Mouse (Mus musculus): Measurements from ENCODE around the gene Ccpg1.

Ccpg1 gene

DNA sequence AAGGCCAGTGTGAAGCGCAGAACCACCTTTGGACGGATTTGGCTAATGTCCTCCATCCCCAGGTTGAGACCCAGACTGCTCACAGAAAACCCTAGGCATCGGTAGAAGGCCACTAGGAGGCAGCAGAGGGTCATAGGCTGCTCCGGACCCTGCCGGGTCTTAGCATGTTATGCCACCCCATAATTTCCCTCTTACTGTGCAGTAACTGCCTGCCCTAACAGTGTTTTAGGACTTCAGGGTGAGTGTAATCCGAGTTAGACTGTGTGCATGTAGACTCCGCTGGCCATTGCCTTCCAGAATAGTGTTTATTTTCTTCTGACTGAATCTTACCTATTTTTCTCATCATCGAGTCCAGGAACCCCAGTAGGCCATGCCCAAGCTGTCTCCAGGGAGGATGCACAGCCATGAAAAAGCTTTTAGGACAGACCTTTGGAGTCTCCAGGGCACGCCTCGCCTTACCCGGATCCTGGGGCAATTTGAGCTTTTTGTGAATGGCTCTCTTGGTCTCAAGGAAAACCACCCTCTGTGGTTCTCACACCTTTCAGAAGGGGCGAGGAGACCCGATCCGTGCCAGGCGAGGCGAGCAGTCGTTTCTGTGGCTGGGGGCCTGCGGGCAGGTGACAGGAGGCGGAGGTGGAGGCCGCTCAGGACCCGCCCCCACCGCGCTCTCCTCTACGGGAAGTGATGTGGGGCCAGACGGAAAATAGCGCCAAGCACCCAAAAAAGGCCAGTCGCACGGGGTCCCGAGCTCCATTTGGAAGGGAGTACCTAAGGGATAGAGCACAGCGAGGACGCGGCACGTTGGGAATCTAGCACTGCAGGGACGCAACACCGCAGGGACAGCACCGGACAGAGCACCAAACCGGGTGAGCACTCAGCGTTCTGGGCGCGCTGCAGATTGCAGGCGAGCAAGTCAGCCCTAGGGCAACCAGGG, 59.2 kb downstream of the Ccpg1 start, which contains the start of gene Rab27a:
Rab27a (plus strand) TSS at position 709 of the 934 bp plus-strand sequence.
- peak; percentile 57 for DNase-seq (ENCODE audit: extremely low read depth, insufficient read length, low spot score)

DNA sequence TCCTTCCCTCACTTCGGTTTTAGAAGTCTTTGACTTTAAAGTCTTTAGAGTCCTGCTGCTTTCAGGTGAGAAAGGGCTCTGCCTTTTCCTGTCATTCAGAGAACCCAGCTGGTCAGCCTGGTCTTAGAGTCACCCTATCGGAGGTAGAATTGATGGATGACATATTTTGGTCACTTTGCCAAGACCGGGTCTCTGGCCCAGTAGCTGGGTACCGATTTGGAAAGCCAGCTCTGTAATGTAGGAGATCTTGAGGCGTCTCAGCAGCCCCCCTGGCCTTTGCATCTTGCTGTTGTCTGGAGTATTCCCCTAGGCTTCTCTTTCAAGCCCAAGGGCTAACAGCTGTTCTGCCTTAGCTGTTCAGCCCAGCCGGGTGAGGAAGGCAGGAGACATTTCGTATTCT, 60.0 kb downstream of the Ccpg1 start:
- DNase-seq (ENCODE audit: extremely low read depth, insufficient read length, low spot score): no peak

DNA sequence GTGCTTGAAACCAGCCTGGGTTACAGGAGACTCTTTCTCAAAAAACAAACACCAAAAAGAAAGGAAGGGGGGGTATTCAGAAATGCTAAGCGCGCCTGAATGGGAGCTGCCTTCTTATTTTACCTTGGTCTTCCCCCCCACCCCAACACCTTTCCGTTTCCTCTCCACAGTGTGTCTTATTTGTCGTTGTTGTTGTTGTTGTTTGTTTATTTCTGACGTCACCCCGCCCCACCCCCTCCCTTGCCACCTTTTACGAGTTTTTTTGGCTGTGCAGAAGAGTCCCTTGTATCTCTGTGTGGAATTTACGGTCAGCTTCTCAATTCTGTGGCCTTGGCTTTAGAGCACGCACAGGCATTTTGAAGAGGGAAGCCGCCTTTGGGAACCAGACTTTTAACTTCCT, 60.5 kb downstream of the Ccpg1 start:
- no peak for DNase-seq (ENCODE audit: extremely low read depth, insufficient read length, low spot score)

DNA sequence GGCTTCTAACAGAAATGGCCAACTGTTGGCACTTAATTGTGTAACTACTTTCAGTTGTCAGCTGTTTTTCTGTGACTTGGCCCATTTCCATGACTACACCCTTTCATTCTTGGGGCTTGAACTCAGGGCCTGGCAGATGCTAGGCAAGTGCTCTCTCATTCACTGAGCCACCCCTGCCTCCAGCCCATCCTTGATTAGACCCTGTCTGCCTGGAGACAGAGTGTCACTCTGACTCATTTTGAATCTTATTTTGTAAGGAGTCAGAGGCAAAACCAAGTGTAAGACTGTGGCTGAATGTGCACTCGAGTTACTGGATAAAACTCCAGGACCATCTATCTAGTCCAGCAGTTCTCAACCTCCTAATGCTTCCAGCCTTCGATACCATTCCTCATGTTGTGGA, 62.7 kb downstream of the Ccpg1 start:
- no peak for DNase-seq (ENCODE audit: extremely low read depth, insufficient read length, low spot score)

DNA sequence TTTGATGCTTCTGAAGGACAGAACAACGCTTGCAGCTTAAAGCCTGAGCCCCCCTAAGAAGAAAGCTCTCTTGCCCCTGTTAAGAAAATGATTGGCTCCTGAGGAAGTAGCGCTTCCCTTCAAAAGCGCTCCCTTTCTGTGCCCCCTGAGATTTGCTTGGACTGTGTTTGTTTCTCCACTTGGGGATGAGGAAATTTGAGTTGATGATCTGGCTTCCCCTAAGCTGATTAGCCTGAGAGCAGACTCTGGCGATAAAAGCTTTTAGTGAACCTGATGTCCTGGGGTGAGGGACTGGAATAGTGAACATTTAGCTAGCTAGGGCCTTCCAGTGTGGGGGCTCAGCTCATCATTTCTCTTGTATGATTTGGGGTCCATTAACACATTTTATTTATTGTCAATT, 63.7 kb downstream of the Ccpg1 start:
- DNase-seq (ENCODE audit: extremely low read depth, insufficient read length, low spot score): no peak

DNA sequence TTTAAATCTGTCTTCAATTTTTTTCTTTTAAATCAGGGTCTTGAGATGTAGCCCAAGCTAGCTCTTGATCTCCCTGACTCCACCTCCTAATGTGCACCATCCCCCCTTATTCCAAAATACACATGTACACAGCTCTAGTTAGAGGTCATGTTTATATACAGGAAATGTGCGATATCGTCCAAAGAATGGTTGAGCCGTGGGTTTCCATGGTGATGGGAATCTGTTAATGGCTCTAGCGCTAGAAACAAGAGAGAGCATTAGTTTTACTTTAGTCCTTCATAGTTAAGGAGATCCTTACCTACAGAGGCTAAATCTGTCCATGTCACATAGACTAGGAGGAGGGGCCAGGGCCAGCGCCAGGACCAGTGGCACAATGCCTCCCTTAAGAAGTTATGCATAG, 64.6 kb downstream of the Ccpg1 start:
- DNase-seq (ENCODE audit: extremely low read depth, insufficient read length, low spot score): no peak

DNA sequence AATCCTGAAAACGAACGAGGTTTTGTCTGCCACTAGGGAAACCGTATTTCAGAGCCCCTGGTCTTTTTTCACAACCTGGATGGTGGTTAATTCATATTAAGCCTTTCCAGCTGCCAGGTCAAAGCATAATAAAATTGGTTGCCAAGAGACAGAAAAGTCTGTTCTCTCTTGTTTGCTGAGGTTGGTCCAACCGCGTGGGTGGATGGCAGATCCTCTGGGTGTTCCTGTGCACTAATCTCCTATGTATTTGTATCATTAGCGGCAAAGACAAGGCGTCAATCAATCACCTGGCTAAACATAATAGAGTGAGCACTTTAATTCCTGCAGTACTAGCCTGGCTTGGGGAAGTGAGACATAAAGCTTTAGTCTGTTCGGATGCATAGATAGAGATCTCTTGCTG, 65.4 kb downstream of the Ccpg1 start:
- DNase-seq (ENCODE audit: extremely low read depth, insufficient read length, low spot score): no peak

- no peak for DNase-seq (ENCODE audit: extremely low read depth, insufficient read length, low spot score)
Observed at GRCm38 (mm10) chr9:73055441-73055911, 70.2 kb downstream of the Ccpg1 start.

DNA sequence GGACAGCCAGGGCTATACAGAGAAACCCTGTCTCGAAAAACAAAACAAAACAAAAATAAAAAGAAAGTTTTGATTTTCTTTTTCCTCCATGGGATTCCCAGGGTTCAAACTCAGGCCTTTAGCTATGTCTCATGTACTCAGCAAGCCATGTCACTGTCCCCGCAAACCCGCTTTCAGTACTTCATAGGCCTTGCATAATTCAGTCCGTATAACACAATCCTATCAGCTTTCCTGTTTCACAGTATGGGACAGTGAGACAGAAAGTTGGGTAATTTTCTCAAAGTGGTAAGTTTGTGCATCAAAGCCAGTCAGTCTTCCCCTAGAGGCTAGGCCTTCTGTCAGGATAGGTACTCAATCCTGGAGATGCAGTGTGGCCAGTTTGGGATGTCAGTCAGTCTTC, 74.0 kb downstream of the Ccpg1 start:
- no peak for DNase-seq (ENCODE audit: extremely low read depth, insufficient read length, low spot score)

GRCm38 (mm10) chr9:73063621-73064290, 78.5 kb downstream of the Ccpg1 start:
- DNase-seq (ENCODE audit: extremely low read depth, insufficient read length, low spot score): no peak

All from 3134 (cell line).